Mouse (Mus musculus) heart, adult 2 months (tissue): ENCODE measurements around the gene Plcb4.

Source experiments
- CTCF ChIP-seq: fragments of 200-600 bp; IDR thresholded peaks from 2 replicates; pipeline ENCODE4 v1.8.1; 2022; ENCODE audit warnings: antibody characterized with exemption, mild to moderate bottlenecking, moderate library complexity
- EP300 ChIP-seq: fragments of 200-500 bp; IDR thresholded peaks from 2 replicates; pipeline ENCODE4 v1.6.1; 2011; ENCODE audit warnings: low read depth, low read length, control low read depth; ENCODE audit not compliant: insufficient read depth
- POLR2A ChIP-seq: fragments of 200-500 bp; IDR thresholded peaks from 2 replicates; pipeline ENCODE4 v1.6.1; 2011; ENCODE audit warnings: mild to moderate bottlenecking, low read depth, low read length, control low read depth; ENCODE audit not compliant: insufficient read depth

- TF ChIP-seq POLR2A (no peak), EP300 (no peak), CTCF (no peak)
Observed at GRCm38 (mm10) chr2:135826616-135827360, 168.0 kb downstream of the Plcb4 start.
